12 mouse cellular contexts compared by ENCODE assay signal in the genomic region with DNA sequence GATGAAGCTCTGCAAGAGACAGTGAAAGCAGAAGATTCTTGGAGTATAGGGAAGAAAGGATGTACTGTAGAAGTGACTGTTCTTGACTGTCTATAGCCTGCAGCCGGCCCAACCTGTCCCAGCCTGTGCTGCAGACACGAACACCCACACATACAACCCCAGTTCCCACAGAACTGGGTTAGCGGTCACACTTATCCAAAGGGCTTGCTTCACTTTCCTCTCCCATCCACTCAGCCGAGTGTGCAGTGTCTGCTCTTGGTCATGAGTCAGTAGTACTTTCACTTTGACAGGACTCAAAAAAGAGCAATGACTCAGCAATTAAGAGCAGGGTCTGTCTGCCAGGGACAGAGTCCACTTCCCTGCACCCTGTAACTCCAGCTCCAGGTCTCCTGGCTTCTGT. TPM values are rescaled to one million over a fixed set of nuclear protein-coding genes. Genes with fewer than 3 reads are reported as not detected.
DNase-seq lines count a peak whose midpoint lies in the region; ATAC-seq and TF ChIP-seq lines count a peak whose summit lies in the region.
"Had no signal": no experiment of that assay in that cellular context is flagged by ENCODE, and none has a peak within 500 bp of the region (broad histone marks: within the 10 kb centered on the region; RNA-seq: fewer than 3 reads in every experiment).

No protein-coding gene starts in this region.

- no peak overlapping the region for H3K9ac ChIP-seq in intestine, embryonic 16.5 days (ENCODE audit: low read depth, low read length)
- no peak overlapping the region for H3K9ac ChIP-seq in stomach, embryonic 16.5 days (ENCODE audit: low read length)
- H3K9ac ChIP-seq: embryonic facial prominence, embryonic 12.5 days had no signal

- intact Hi-C loops in gastrocnemius, adult 2 months (cut with DNase I): no loop called here

- peaks cover 12% of the 10 kb centered on the region for H3K36me3 ChIP-seq in intestine, embryonic 16.5 days (ENCODE audit: control insufficient read depth, insufficient read depth, low read length)
- H3K36me3 ChIP-seq in stomach, embryonic 16.5 days (ENCODE audit: control insufficient read depth, insufficient read depth, low read length): 0 out of 2 replicates have a peak, but pooled peaks cover 5% of the 10 kb centered on the region

- WGBS in intestine, embryonic 16.5 days: 73% methylated on average over 4 of the region's 4 CpGs
- WGBS in stomach, embryonic 16.5 days: 76% methylated on average over 4 of the region's 4 CpGs

- H3K4me2 ChIP-seq in intestine, embryonic 16.5 days (ENCODE audit: low read depth, low read length): no peak overlapping the region
- no peak overlapping the region for H3K4me2 ChIP-seq in stomach, embryonic 16.5 days (ENCODE audit: low read depth, low read length)
- H3K4me2 ChIP-seq: embryonic facial prominence, embryonic 12.5 days had no signal

- no peak for TF ChIP-seq CTCF in gastrocnemius, adult 2 months (IDR thresholded peaks at IDR 0.05)

- H3K27me3 ChIP-seq in intestine, embryonic 16.5 days (replicated peaks; ENCODE audit: control insufficient read depth, insufficient read depth, low read length): no peaks in the 10 kb centered on the region
- no peaks in the 10 kb centered on the region for H3K27me3 ChIP-seq in stomach, embryonic 16.5 days (ENCODE audit: control insufficient read depth, insufficient read depth, low read length)
- H3K27me3 ChIP-seq: embryonic facial prominence, embryonic 12.5 days; Patski had no signal

- H3K27ac ChIP-seq in gastrocnemius, adult 2 months: peak overlapping the region; percentile 31; the same call in 1 of the 2 replicates
- no peak overlapping the region for H3K27ac ChIP-seq in intestine, embryonic 16.5 days (ENCODE audit: low read length)
- no peak overlapping the region for H3K27ac ChIP-seq in stomach, embryonic 16.5 days (ENCODE audit: low read length)
- H3K27ac ChIP-seq: embryonic facial prominence, embryonic 12.5 days had no signal

- peak; percentile 62; the same call in 1 of the 2 replicates for ATAC-seq in intestine, embryonic 16.5 days
- peak; percentile 64; the same call in 1 of the 2 replicates for ATAC-seq in stomach, embryonic 16.5 days (ENCODE audit: insufficient read depth, low FRiP score)
- ATAC-seq: Patski had no signal

- DNase-seq in gastrocnemius, adult 2 months: no peak
- no peak for DNase-seq in gastrocnemius, postnatal 25 days
- DNase-seq in right cerebral cortex, adult 2 months (ENCODE audit: low spot score in 2 of 2): peak; percentile 18 to 20
- DNase-seq in right cerebral cortex, postnatal 25 days: no peak
- no peak for DNase-seq in right cerebral cortex, postnatal 10 days (ENCODE audit: low spot score in 2 of 2)
- no peak for DNase-seq in urinary bladder, postnatal 10 days (ENCODE audit: low spot score)
- DNase-seq: thymus, postnatal 14 days had no signal

- H3K4me1 ChIP-seq in intestine, embryonic 16.5 days (ENCODE audit: control insufficient read depth, insufficient read depth, low read length): peaks cover 3% of the 10 kb centered on the region; the same call in 1 of the 2 replicates
- no peaks in the 10 kb centered on the region for H3K4me1 ChIP-seq in stomach, embryonic 16.5 days (ENCODE audit: control insufficient read depth, insufficient read depth, low read length)
- H3K4me1 ChIP-seq: embryonic facial prominence, embryonic 12.5 days had no signal

- no peaks in the 10 kb centered on the region for H3K9me3 ChIP-seq in intestine, embryonic 16.5 days (ENCODE audit: control insufficient read depth, low read length)
- no peaks in the 10 kb centered on the region for H3K9me3 ChIP-seq in stomach, embryonic 16.5 days (replicated peaks; ENCODE audit: control insufficient read depth, low read length)
- H3K9me3 ChIP-seq: embryonic facial prominence, embryonic 12.5 days had no signal

- H3K4me3 ChIP-seq in gastrocnemius, adult 2 months: no peak overlapping the region
- H3K4me3 ChIP-seq in intestine, embryonic 16.5 days (ENCODE audit: low read length): no peak overlapping the region
- no peak overlapping the region for H3K4me3 ChIP-seq in stomach, embryonic 16.5 days (replicated peaks; ENCODE audit: low read length)
- H3K4me3 ChIP-seq: embryonic facial prominence, embryonic 12.5 days had no signal

RNA-seq across cellular contexts. Expression of gene Ascc2, which starts 23.8 kb away (rescaled TPM):
- 10 to 100 TPM; 14.4 to 16.7 TPM for total RNA-seq in gastrocnemius, adult 2 months (2021)
- 10 to 100 TPM; 14.2 to 14.7 TPM for total RNA-seq in gastrocnemius, postnatal 25 days (2021)
- polyA plus RNA-seq in intestine, embryonic 16.5 days (2015; fragmentation: Nextera tagmentation; extraction: Ambion mirVana): 32.0 and 32.8 TPM in 2 replicates
- polyA plus RNA-seq in stomach, embryonic 16.5 days (2015; fragmentation: Nextera tagmentation; extraction: Ambion mirVana): 34.2 and 37.1 TPM in 2 replicates

RNA-seq across cellular contexts. Expression of gene Gm11032, which starts 41.5 kb away (rescaled TPM):
- not detected for total RNA-seq in gastrocnemius, adult 2 months (2021)
- not detected for total RNA-seq in gastrocnemius, postnatal 25 days (2021)
- not detected in 2 replicates for polyA plus RNA-seq in intestine, embryonic 16.5 days (2015; fragmentation: Nextera tagmentation; extraction: Ambion mirVana)
- not detected in 2 replicates for polyA plus RNA-seq in stomach, embryonic 16.5 days (2015; fragmentation: Nextera tagmentation; extraction: Ambion mirVana)
- polyA plus RNA-seq: embryonic facial prominence, embryonic 12.5 days; kidney, embryonic 16.5 days; Patski had no signal

RNA-seq across cellular contexts. Expression of gene Uqcr10, which starts 42.8 kb away (rescaled TPM):
- total RNA-seq in gastrocnemius, adult 2 months (2021): 1,000 to 10,000 TPM in 1 of 2 experiments, 100 to 1,000 TPM in 1; 837 to 1,167 TPM
- 1,000 to 10,000 TPM in 1 of 2 experiments, 100 to 1,000 TPM in 1; 996 to 1,016 TPM for total RNA-seq in gastrocnemius, postnatal 25 days (2021)
- 1,259 and 1,267 TPM in 2 replicates for polyA plus RNA-seq in intestine, embryonic 16.5 days (2015; fragmentation: Nextera tagmentation; extraction: Ambion mirVana)
- 963 and 971 TPM in 2 replicates for polyA plus RNA-seq in stomach, embryonic 16.5 days (2015; fragmentation: Nextera tagmentation; extraction: Ambion mirVana)

RNA-seq across cellular contexts. Expression of gene Zmat5, which starts 43.2 kb away (rescaled TPM):
- 10 to 100 TPM; 23.3 to 28.5 TPM for total RNA-seq in gastrocnemius, adult 2 months (2021)
- 10 to 100 TPM; 20.4 to 20.9 TPM for total RNA-seq in gastrocnemius, postnatal 25 days (2021)
- polyA plus RNA-seq in intestine, embryonic 16.5 days (2015; fragmentation: Nextera tagmentation; extraction: Ambion mirVana): 64.8 and 66.0 TPM in 2 replicates
- polyA plus RNA-seq in stomach, embryonic 16.5 days (2015; fragmentation: Nextera tagmentation; extraction: Ambion mirVana): 61.4 and 68.2 TPM in 2 replicates

Comparison
In these comparisons a context has a peak if more than half of its experiments do, and no peak if none do; other contexts are left out.
1. DNase-seq: peak in right cerebral cortex, adult 2 months (2 of 2); none in gastrocnemius, adult 2 months (single experiment), gastrocnemius, postnatal 25 days (single experiment), right cerebral cortex, postnatal 25 days (single experiment), right cerebral cortex, postnatal 10 days (0 of 2) and urinary bladder, postnatal 10 days (single experiment).